Mouse (Mus musculus): ENCODE data around the gene Dnttip2.
"Not testable (repeated sequence)": the region's sequence is repeated elsewhere in the genome, so short reads cannot be mapped to it uniquely, and the experiment has no call there.

Gene Dnttip2

GRCm38 (mm10) chr3:122274241-122275024, at the start of gene Dnttip2:
Gene Dnttip2, plus strand, starts transcription at chr3:122274388.
- peak; percentile 74 to 84 for DNase-seq (ENCODE audit: low spot score in 2 of 2)

DNA sequence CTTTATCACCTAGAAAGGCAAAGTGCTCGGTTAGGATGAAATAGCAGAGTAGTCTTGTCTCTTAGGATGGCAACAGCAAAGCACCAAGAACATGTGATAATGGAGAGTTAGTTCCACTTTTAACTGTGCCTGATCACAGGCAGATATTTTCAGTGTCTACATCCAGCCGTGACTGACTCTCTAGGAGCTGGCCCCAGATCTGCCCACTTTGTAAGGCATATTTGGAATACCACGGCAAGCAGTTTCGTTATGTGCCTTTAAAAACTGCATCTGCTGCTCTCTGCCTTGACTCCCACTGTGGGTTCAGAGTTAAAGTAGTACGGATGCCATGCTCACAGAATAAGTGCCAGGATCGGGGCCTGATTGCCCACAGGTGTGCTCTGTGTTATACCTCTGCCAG, 47.2 kb upstream of the Dnttip2 start:
- not testable (repeated sequence) for DNase-seq (ENCODE audit: low spot score in 2 of 2)

DNA sequence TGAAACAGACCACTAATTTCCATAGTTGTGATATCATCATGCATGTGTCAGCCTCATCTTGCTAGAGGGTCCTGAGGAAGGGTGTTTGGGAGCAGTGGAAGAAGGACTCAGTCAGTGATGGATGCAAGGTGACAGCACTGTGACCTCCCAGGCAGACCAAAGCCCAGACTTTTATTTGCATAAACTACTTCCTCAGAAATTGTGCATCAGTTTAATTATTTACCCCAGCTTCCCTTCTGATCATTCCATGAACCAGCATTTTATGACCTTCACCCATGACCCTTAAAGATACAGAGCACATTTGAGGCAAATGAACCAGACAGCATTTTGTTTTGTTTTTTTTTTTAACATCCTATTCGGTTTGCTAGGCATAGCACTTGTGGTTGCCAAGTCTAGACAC, 38.4 kb upstream of the Dnttip2 start:
- no peak for DNase-seq (ENCODE audit: low spot score in 2 of 2)

- no peak for DNase-seq (ENCODE audit: low spot score in 2 of 2)
Measured at GRCm38 (mm10) chr3:122242876-122243275, 31.3 kb upstream of the Dnttip2 start.

DNA sequence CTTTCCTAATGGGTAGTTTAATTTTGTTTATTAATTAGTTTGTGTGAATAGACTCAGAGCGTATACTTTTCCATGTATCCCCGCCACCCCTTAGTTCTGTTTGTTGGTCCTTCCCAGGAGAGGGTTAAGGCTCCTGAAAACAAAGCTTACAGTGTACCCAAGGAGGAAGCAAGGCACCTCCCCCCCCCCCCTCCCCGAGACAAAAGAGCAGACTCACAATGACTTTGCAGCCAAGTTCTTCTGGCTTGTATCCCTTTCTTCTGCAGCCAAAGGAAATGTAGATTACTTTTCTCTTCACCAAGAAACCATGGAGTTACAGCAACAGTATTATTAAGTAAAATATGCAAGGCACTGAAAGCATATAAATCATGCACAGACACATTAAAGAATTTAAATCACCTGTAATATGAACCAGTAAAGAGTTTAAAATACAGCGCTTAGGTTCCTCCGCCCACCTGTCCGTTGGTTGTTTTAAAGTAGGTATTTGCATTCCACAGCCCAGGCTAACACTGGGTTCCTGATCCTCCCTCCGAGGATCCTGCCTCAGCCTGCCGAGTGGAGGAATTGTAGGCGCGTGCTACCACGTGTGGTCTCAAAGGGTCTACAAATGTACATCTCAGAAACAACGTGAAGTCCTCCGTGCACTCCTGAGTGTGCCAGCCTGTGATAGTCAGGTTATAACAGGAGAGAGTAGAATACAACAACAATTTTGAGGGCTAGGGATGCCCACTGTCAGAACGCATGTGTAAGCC, 30.6 kb upstream of the Dnttip2 start:
- no peak for DNase-seq (ENCODE audit: low spot score in 2 of 2)

GRCm38 (mm10) chr3:122244759-122245158, 29.4 kb upstream of the Dnttip2 start:
- no peak for DNase-seq (ENCODE audit: low spot score in 2 of 2)

- peak; percentile 84 to 91 for DNase-seq (ENCODE audit: low spot score in 2 of 2)
Measured at GRCm38 (mm10) chr3:122245215-122245877, 28.8 kb upstream of the Dnttip2 start, which contains the start of gene Gclm. Gene Gclm, plus strand, starts transcription at chr3:122245557.

- peak; percentile 40 to 58 for DNase-seq (ENCODE audit: low spot score in 2 of 2)
Measured at GRCm38 (mm10) chr3:122245878-122246332, 28.3 kb upstream of the Dnttip2 start.

- DNase-seq (ENCODE audit: low spot score in 2 of 2), result no peak
Measured at GRCm38 (mm10) chr3:122246406-122246805, 27.8 kb upstream of the Dnttip2 start.

GRCm38 (mm10) chr3:122246986-122247767, 27.0 kb upstream of the Dnttip2 start:
- peak in 1 of 2 experiments; percentile 36 for DNase-seq (ENCODE audit: low spot score in 2 of 2)

GRCm38 (mm10) chr3:122247768-122248100, 26.5 kb upstream of the Dnttip2 start:
- DNase-seq (ENCODE audit: low spot score in 2 of 2), result no peak

GRCm38 (mm10) chr3:122252466-122253253, 21.5 kb upstream of the Dnttip2 start:
- DNase-seq (ENCODE audit: low spot score in 2 of 2), result no peak

DNA sequence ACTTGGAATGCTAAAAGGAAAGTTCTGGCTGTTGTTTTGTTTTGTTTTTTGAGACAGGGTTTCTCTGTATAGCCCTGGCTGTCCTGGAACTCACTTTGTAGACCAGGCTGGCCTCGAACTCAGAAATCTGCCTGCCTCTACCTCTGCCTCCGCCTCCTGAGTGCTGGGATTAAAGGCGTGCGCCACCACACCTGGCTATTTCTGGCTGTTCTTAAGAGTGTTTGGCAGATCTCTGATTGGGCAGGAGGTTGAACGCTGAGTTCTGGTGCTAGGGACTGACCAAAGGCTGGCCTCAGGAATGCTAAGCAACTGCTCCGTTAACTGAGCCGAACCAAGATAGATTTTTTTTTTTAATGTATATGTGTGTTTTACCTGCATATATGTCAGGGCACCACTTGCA, 20.1 kb upstream of the Dnttip2 start:
- DNase-seq (ENCODE audit: low spot score in 2 of 2), result not testable (repeated sequence)

GRCm38 (mm10) chr3:122269986-122270385, 4.2 kb upstream of the Dnttip2 start:
- no peak for DNase-seq (ENCODE audit: low spot score in 2 of 2)

DNA sequence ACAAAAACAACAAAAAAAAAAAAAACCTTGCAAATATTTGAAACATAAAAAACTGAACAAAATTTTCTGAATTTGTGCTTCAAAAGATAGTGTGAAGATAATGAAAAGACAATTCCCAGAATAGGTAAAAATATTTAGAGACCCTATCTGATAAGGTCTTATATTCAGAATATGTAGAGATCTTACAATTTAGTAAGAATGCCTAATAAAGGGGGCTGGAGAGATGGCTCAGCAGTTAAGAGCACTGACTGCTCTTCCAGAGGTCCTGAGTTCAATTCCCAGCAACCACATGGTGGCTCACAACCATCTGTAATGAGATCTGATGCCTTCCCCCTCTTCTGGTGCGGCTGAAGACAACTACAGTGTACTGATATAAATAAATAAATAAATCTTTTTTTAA, 1.6 kb upstream of the Dnttip2 start:
- DNase-seq (ENCODE audit: low spot score in 2 of 2), result not testable (repeated sequence)

GRCm38 (mm10) chr3:122273407-122274240, 564 bp upstream of the Dnttip2 start:
- no peak for DNase-seq (ENCODE audit: low spot score in 2 of 2)

DNA sequence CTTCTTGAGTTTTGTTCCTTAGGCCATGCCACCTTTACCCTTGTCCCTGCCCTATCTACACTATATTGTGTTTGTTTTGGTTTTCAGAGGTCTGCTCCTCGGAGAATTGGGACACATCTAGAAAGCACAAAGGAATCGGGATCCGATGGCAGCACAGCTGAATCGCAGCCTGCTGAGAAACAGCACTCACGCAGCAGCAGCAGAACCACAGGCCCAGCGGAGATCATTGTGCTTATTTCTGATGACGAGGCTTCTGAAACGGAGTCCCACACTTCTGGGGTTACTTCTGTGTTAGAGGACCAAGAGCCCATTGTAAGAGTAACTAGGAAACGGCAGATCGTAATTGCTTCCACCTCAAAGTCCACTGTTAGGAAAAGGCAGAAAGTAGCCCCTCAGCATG, 923 bp downstream of the Dnttip2 start:
- no peak for DNase-seq (ENCODE audit: low spot score in 2 of 2)

- DNase-seq (ENCODE audit: low spot score in 2 of 2), result no peak
Measured at GRCm38 (mm10) chr3:122287195-122287594, 13.0 kb downstream of the Dnttip2 start.

GRCm38 (mm10) chr3:122288613-122289195, 14.5 kb downstream of the Dnttip2 start:
- DNase-seq (ENCODE audit: low spot score in 2 of 2), result no peak
